Mouse (Mus musculus): ENCODE data around the gene Iqcg. TPM values are rescaled to one million over a fixed set of nuclear protein-coding genes. Genes with fewer than 3 reads are reported as not detected.
A peak's percentile ranks its signal among the peaks of the same experiment; 100 is the strongest.

Iqcg gene
- polyA plus RNA-seq, 1 experiment from 2014 or later: 2.6 TPM

- Histone ChIP-seq H3K27ac (ENCODE audit: low read depth) (no peak overlapping the region), H3K4me3 (ENCODE audit: low read depth, low read length) (no peak overlapping the region), H3K36me3 (ENCODE audit: insufficient read depth) (no peaks in the 10 kb centered on the region), H3K27me3 (ENCODE audit: insufficient read depth, low read length) (no peaks in the 10 kb centered on the region), H3K4me2 (no peak overlapping the region), H3K4me1 (ENCODE audit: insufficient read depth) (no peaks in the 10 kb centered on the region), H3K9ac (no peak overlapping the region), H3K9me3 (ENCODE audit: low read depth, low read length) (no peaks in the 10 kb centered on the region)
- no peak for TF ChIP-seq CTCF (IDR thresholded peaks at IDR 0.05; ENCODE audit: low read depth)
- peak; percentile 47; the same call in 1 of the 2 replicates for ATAC-seq (ENCODE audit: insufficient read depth)
- DNase-seq: peak; percentile 59
- 47% methylated on average over 8 of the region's 8 CpGs for WGBS
Observed at GRCm38 (mm10) chr16:33024456-33025104, 31.4 kb downstream of the Iqcg start.

- H3K4me3 ChIP-seq (ENCODE audit: low read depth, low read length): no peak overlapping the region
- no peaks in the 10 kb centered on the region for H3K36me3 ChIP-seq (ENCODE audit: insufficient read depth)
- peak; percentile 94 for DNase-seq
- WGBS: 4% methylated on average over 4 of the region's 4 CpGs
- no peak overlapping the region for H3K27ac ChIP-seq (ENCODE audit: low read depth)
- no peak overlapping the region for H3K9ac ChIP-seq
- no peaks in the 10 kb centered on the region for H3K9me3 ChIP-seq (ENCODE audit: low read depth, low read length)
- no peaks in the 10 kb centered on the region for H3K4me1 ChIP-seq (ENCODE audit: insufficient read depth)
- peak; percentile 97 for TF ChIP-seq CTCF (IDR thresholded peaks at IDR 0.05; ENCODE audit: low read depth)
- H3K27me3 ChIP-seq (ENCODE audit: insufficient read depth, low read length): no peaks in the 10 kb centered on the region
- 0 out of 2 replicates have a peak, but pooled peaks have one; percentile 50 for ATAC-seq (ENCODE audit: insufficient read depth)
- no peak overlapping the region for H3K4me2 ChIP-seq
Observed at GRCm38 (mm10) chr16:33023750-33024149, 32.3 kb downstream of the Iqcg start.

GRCm38 (mm10) chr16:33021381-33021780 lies 34.6 kb downstream of the Iqcg start:
- DNase-seq: peak; percentile 77
- WGBS: 37% methylated on average over 3 of the region's 3 CpGs
- no peaks in the 10 kb centered on the region for H3K9me3 ChIP-seq (ENCODE audit: low read depth, low read length)

GRCm38 (mm10) chr16:33019117-33019770 lies 36.8 kb downstream of the Iqcg start:
- Histone ChIP-seq H3K27ac (ENCODE audit: low read depth) (no peak overlapping the region), H3K4me2 (no peak overlapping the region)

More at GRCm38 (mm10) chr16:33021381-33021780, 34.6 kb downstream of the Iqcg start:
- Histone ChIP-seq H3K4me1 (ENCODE audit: insufficient read depth) (no peaks in the 10 kb centered on the region), H3K36me3 (ENCODE audit: insufficient read depth) (peaks cover 7% of the 10 kb centered on the region; the same call in 1 of the 2 replicates), H3K27ac (ENCODE audit: low read depth) (no peak overlapping the region), H3K4me3 (ENCODE audit: low read depth, low read length) (no peak overlapping the region), H3K9ac (no peak overlapping the region), H3K27me3 (ENCODE audit: insufficient read depth, low read length) (no peaks in the 10 kb centered on the region), H3K4me2 (no peak overlapping the region)
- ATAC-seq (ENCODE audit: insufficient read depth): 0 out of 2 replicates have a peak, but pooled peaks have one; percentile 23
- TF ChIP-seq CTCF (IDR thresholded peaks at IDR 0.05; ENCODE audit: low read depth): no peak

GRCm38 (mm10) chr16:33017677-33018349 lies 38.2 kb downstream of the Iqcg start:
- no peak for ATAC-seq (ENCODE audit: insufficient read depth)
- H3K27ac ChIP-seq (ENCODE audit: low read depth): 0 out of 2 replicates have a peak overlapping the region, but pooled peaks have one; percentile 30
- H3K36me3 ChIP-seq (ENCODE audit: insufficient read depth): peaks cover 23% of the 10 kb centered on the region
- H3K27me3 ChIP-seq (ENCODE audit: insufficient read depth, low read length): no peaks in the 10 kb centered on the region
- WGBS: 78% methylated on average over 5 of the region's 5 CpGs
- no peaks in the 10 kb centered on the region for H3K9me3 ChIP-seq (ENCODE audit: low read depth, low read length)
- peaks cover 8% of the 10 kb centered on the region; the same call in 1 of the 2 replicates for H3K4me1 ChIP-seq (ENCODE audit: insufficient read depth)
- no peak overlapping the region for H3K4me2 ChIP-seq
- peak; percentile 48 for DNase-seq
- no peak overlapping the region for H3K9ac ChIP-seq
- no peak overlapping the region for H3K4me3 ChIP-seq (ENCODE audit: low read depth, low read length)
- no peak for TF ChIP-seq CTCF (IDR thresholded peaks at IDR 0.05; ENCODE audit: low read depth)

More at GRCm38 (mm10) chr16:33019117-33019770, 36.8 kb downstream of the Iqcg start:
- peaks cover 8% of the 10 kb centered on the region; the same call in 1 of the 2 replicates for H3K4me1 ChIP-seq (ENCODE audit: insufficient read depth)
- DNase-seq: no peak
- no peak overlapping the region for H3K9ac ChIP-seq
- no peak overlapping the region for H3K4me3 ChIP-seq (ENCODE audit: low read depth, low read length)
- H3K27me3 ChIP-seq (ENCODE audit: insufficient read depth, low read length): no peaks in the 10 kb centered on the region
- no peaks in the 10 kb centered on the region for H3K9me3 ChIP-seq (ENCODE audit: low read depth, low read length)
- 67% methylated on average over 21 of the region's 21 CpGs for WGBS
- no peak for ATAC-seq (ENCODE audit: insufficient read depth)
- peaks cover 11% of the 10 kb centered on the region; the same call in 1 of the 2 replicates for H3K36me3 ChIP-seq (ENCODE audit: insufficient read depth)
- no peak for TF ChIP-seq CTCF (IDR thresholded peaks at IDR 0.05; ENCODE audit: low read depth)

GRCm38 (mm10) chr16:33015986-33016385 lies 40.0 kb downstream of the Iqcg start:
- 80% methylated on average over 2 of the region's 2 CpGs for WGBS
- DNase-seq: peak; percentile 28
- Histone ChIP-seq H3K4me3 (ENCODE audit: low read depth, low read length) (no peak overlapping the region), H3K9me3 (ENCODE audit: low read depth, low read length) (no peaks in the 10 kb centered on the region), H3K27me3 (ENCODE audit: insufficient read depth, low read length) (no peaks in the 10 kb centered on the region), H3K4me2 (no peak overlapping the region), H3K9ac (no peak overlapping the region), H3K27ac (ENCODE audit: low read depth) (peak overlapping the region; percentile 50; the same call in 1 of the 2 replicates), H3K36me3 (ENCODE audit: insufficient read depth) (peaks cover 35% of the 10 kb centered on the region), H3K4me1 (ENCODE audit: insufficient read depth) (peaks cover 8% of the 10 kb centered on the region; the same call in 1 of the 2 replicates)
- TF ChIP-seq CTCF (IDR thresholded peaks at IDR 0.05; ENCODE audit: low read depth): no peak
- no peak for ATAC-seq (ENCODE audit: insufficient read depth)
